Comparison of ENCODE assay signal across 8 mouse cellular contexts in genomic region chr5:117318741-117319629, GRCm38 (mm10). TPM values are rescaled to one million over a fixed set of nuclear protein-coding genes. Genes with fewer than 3 reads are reported as not detected.
A peak's percentile ranks its signal among the peaks of the same experiment; 100 is the strongest.
DNase-seq lines count a peak whose midpoint lies in the region; ATAC-seq and TF ChIP-seq lines count a peak whose summit lies in the region.

TSS of gene Vsig10 (plus strand) at chr5:117319083.

- no peaks in the 10 kb centered on the region for H3K27me3 ChIP-seq in heart, embryonic 12.5 days (replicated peaks)
- H3K27me3 ChIP-seq in kidney, embryonic 15.5 days = no peaks in the 10 kb centered on the region
- peaks cover 77% of the 10 kb centered on the region for H3K27me3 ChIP-seq in liver, embryonic 13.5 days
- H3K27me3 ChIP-seq in splenic B cell, adult 2 months (ENCODE audit: control insufficient read depth, insufficient read depth, low read length, poor library complexity, severe bottlenecking) = no peaks in the 10 kb centered on the region; the same call in none of the 2 replicates

- peak within 1 kb of the TSS; percentile 93 for H3K4me2 ChIP-seq in heart, embryonic 12.5 days
- H3K4me2 ChIP-seq in kidney, embryonic 15.5 days = peak within 1 kb of the TSS; percentile 97
- peak within 1 kb of the TSS; percentile 84 for H3K4me2 ChIP-seq in liver, embryonic 13.5 days

- DNase-seq in A20 (ENCODE audit: low read depth, low spot score) = peak; percentile 44
- DNase-seq in adrenal gland, postnatal 4 days (ENCODE audit: low spot score in 2 of 2) = peak; percentile 60 to 68
- peak; percentile 22 for DNase-seq in liver, embryonic 13.5 days
- peak; percentile 29 for DNase-seq in naive thymus-derived CD4-positive, alpha-beta T cell, adult 2 months (ENCODE audit: low read depth)
- peak; percentile 47 for DNase-seq in splenic B cell, adult 2 months (ENCODE audit: low read depth, low spot score)

- no peak for TF ChIP-seq CTCF in embryonic fibroblast, embryonic 13.5 days (IDR thresholded peaks at IDR 0.05; ENCODE audit: borderline replicate concordance, insufficient read depth, low read length)

- peak; percentile 75 for TF ChIP-seq POLR2A in embryonic fibroblast, embryonic 13.5 days (IDR thresholded peaks at IDR 0.05; ENCODE audit: low read depth, low read length)

- peak; percentile 74 for ATAC-seq in heart, embryonic 12.5 days (ENCODE audit: insufficient number of reproducible peaks, low FRiP score)
- peak; percentile 81 for ATAC-seq in kidney, embryonic 15.5 days (replicated peaks; ENCODE audit: low FRiP score)
- ATAC-seq in liver, embryonic 13.5 days (ENCODE audit: low read depth) = peak; percentile 68

- peak within 1 kb of the TSS; percentile 72 for H3K27ac ChIP-seq in embryonic fibroblast, embryonic 13.5 days (ENCODE audit: insufficient read depth, low read length)
- H3K27ac ChIP-seq in heart, embryonic 12.5 days (ENCODE audit: poor library complexity, severe bottlenecking) = peak within 1 kb of the TSS; percentile 50
- peak within 1 kb of the TSS; percentile 83 for H3K27ac ChIP-seq in kidney, embryonic 15.5 days
- H3K27ac ChIP-seq in liver, embryonic 13.5 days = peak within 1 kb of the TSS; percentile 18; the same call in 1 of the 2 replicates

- H3K4me1 ChIP-seq in embryonic fibroblast, embryonic 13.5 days (ENCODE audit: control insufficient read depth, insufficient read depth, low read length) = peaks cover 2% of the 10 kb centered on the region; the same call in 1 of the 2 replicates
- peaks cover 18% of the 10 kb centered on the region for H3K4me1 ChIP-seq in heart, embryonic 12.5 days (replicated peaks)
- peaks cover 37% of the 10 kb centered on the region for H3K4me1 ChIP-seq in kidney, embryonic 15.5 days
- peaks cover 21% of the 10 kb centered on the region for H3K4me1 ChIP-seq in liver, embryonic 13.5 days (replicated peaks)

- H3K9ac ChIP-seq in heart, embryonic 12.5 days = peak within 1 kb of the TSS; percentile 87
- H3K9ac ChIP-seq in kidney, embryonic 15.5 days = peak within 1 kb of the TSS; percentile 75
- H3K9ac ChIP-seq in liver, embryonic 13.5 days = peak within 1 kb of the TSS; percentile 65

- no peaks in the 10 kb centered on the region for H3K36me3 ChIP-seq in heart, embryonic 12.5 days
- H3K36me3 ChIP-seq in kidney, embryonic 15.5 days = no peaks in the 10 kb centered on the region
- H3K36me3 ChIP-seq in liver, embryonic 13.5 days = no peaks in the 10 kb centered on the region
- H3K36me3 ChIP-seq in splenic B cell, adult 2 months (ENCODE audit: control insufficient read depth, insufficient read depth, low read length, poor library complexity, severe bottlenecking) = no peaks in the 10 kb centered on the region

- H3K4me3 ChIP-seq in embryonic fibroblast, embryonic 13.5 days (ENCODE audit: insufficient read depth, low read length) = peak within 1 kb of the TSS; percentile 84
- H3K4me3 ChIP-seq in heart, embryonic 12.5 days = peak within 1 kb of the TSS; percentile 67
- H3K4me3 ChIP-seq in kidney, embryonic 15.5 days (replicated peaks) = peak within 1 kb of the TSS; percentile 79
- peak within 1 kb of the TSS; percentile 63 for H3K4me3 ChIP-seq in liver, embryonic 13.5 days (replicated peaks)

- no peaks in the 10 kb centered on the region for H3K9me3 ChIP-seq in heart, embryonic 12.5 days (replicated peaks)
- no peaks in the 10 kb centered on the region for H3K9me3 ChIP-seq in kidney, embryonic 15.5 days (replicated peaks)
- no peaks in the 10 kb centered on the region for H3K9me3 ChIP-seq in liver, embryonic 13.5 days (replicated peaks)

- WGBS in heart, embryonic 12.5 days = under 1% methylated on average over 77 of the region's 81 CpGs
- under 1% methylated on average over 81 of the region's 81 CpGs for WGBS in kidney, embryonic 15.5 days
- WGBS in liver, embryonic 13.5 days (ENCODE audit: insufficient replicate concordance) = under 1% methylated on average over 81 of the region's 81 CpGs

RNA-seq across cellular contexts. Expression of gene Vsig10, which starts in this region (rescaled TPM):
- total RNA-seq in adrenal gland, postnatal 4 days (2021) = 10 to 100 TPM; 48.3 to 51.8 TPM
- polyA plus RNA-seq in embryonic fibroblast, embryonic 13.5 days (2011; ENCODE audit: insufficient read length, low read depth, missing spikeins) = 7.5 and 9.3 TPM in 2 replicates
- 8.4 and 9.0 TPM in 2 replicates for polyA plus RNA-seq in heart, embryonic 12.5 days (2016; fragmentation: Nextera tagmentation; extraction: Ambion mirVana)
- polyA plus RNA-seq in kidney, embryonic 15.5 days (2015; fragmentation: Nextera tagmentation; extraction: Ambion mirVana) = 14.2 and 15.9 TPM in 2 replicates
- polyA plus RNA-seq in liver, embryonic 13.5 days (2015; fragmentation: Nextera tagmentation; extraction: Ambion mirVana) = 1.7 TPM in 2 replicates

Comparison
In these comparisons a context has a peak if more than half of its experiments do, and no peak if none do; other contexts are left out.
1. Peak in every context shown above with its lines: DNase-seq, ATAC-seq, H3K4me3 ChIP-seq and H3K27ac ChIP-seq.
2. H3K27ac ChIP-seq: peak in every context shown above with its lines; median percentile 83 in kidney, embryonic 15.5 days; 72 in embryonic fibroblast, embryonic 13.5 days; 50 in heart, embryonic 12.5 days; 18 in liver, embryonic 13.5 days.